Mouse (Mus musculus) G1E (cell line): ENCODE data around the gene Antxr2. TPM values are rescaled to one million over a fixed set of nuclear protein-coding genes. Genes with fewer than 3 reads are reported as not detected.

Experiments
- ATAC-seq: 2 replicates; pipeline ENCODE4 v1.8.0; 2016; ENCODE audit warnings: mild to moderate bottlenecking; ENCODE audit not compliant: insufficient number of reproducible peaks, poor library complexity, low FRiP score, severe bottlenecking; ENCODE audit errors: extremely low read depth
- DNase-seq: peaks from one replicate; pipeline ENCODE4 v3.0.0; 2012; ENCODE audit warnings: low spot score
- H3K27me3 ChIP-seq: 2 replicates; pipeline ENCODE4 v1.6.1; 2012; ENCODE audit warnings: mild to moderate bottlenecking, low read length, inconsistent platforms; ENCODE audit not compliant: insufficient read depth
- H3K36me3 ChIP-seq: replicated peaks from 2 replicates; pipeline ENCODE3; 2012; ENCODE audit warnings: mild to moderate bottlenecking, inconsistent platforms
- H3K4me1 ChIP-seq: 2 replicates; pipeline ENCODE4 v1.6.1; 2012; ENCODE audit warnings: low read depth, low read length, inconsistent platforms, mixed read lengths; ENCODE audit not compliant: insufficient read depth
- H3K4me3 ChIP-seq: 2 replicates; pipeline ENCODE4 v1.5.1; 2012; ENCODE audit warnings: low read depth, mild to moderate bottlenecking, inconsistent platforms, low read length, moderate library complexity, mixed read lengths
- H3K9me3 ChIP-seq: replicated peaks from 2 replicates; pipeline ENCODE4 v1.6.1; 2012; ENCODE audit warnings: inconsistent platforms
- CTCF ChIP-seq: IDR thresholded peaks from 2 replicates; pipeline ENCODE4 v1.5.1; 2012; ENCODE audit warnings: low read depth, low read length, inconsistent platforms, mixed read lengths
- GATA1 ChIP-seq: IDR thresholded peaks from 2 replicates; pipeline ENCODE4 v1.6.1; 2012; ENCODE audit warnings: borderline replicate concordance, low read length, inconsistent platforms, mixed read lengths
- GATA2 ChIP-seq: IDR thresholded peaks from 2 replicates; pipeline ENCODE4 v1.6.1; 2012; ENCODE audit warnings: low read depth, low read length, inconsistent platforms, borderline replicate concordance
- POLR2AphosphoS5 ChIP-seq: IDR thresholded peaks from 2 replicates; pipeline ENCODE4 v1.6.1; 2012; ENCODE audit warnings: low read depth, low read length, inconsistent platforms; ENCODE audit not compliant: insufficient replicate concordance
- TAL1 ChIP-seq: conservative IDR thresholded peaks from 2 replicates; pipeline ENCODE4 v1.6.1; 2012; ENCODE audit warnings: low read depth, low read length, inconsistent platforms, mixed read lengths
- polyA plus RNA-seq: library from polyadenylated mRNA; stranded (reverse); fragments of >175 nt; gene quantifications from 2 replicates; pipeline ENCODE4 v1.2.3, GENCODE M21; 2012
- total RNA-seq, 2 experiments: library from RNA; stranded (forward) in 1 of 2; stranded (reverse) in 1 of 2; fragments of 200-1000 nt in 1 of 2; fragments of >200 nt in 1 of 2; fragmentation: Nextera tagmentation in 1 of 2; gene quantifications; 2 replicates each; pipeline ENCODE4 v1.2.3; 2014 to 2017

Antxr2 gene
- total and polyA plus RNA-seq, 3 experiments: 0.05 TPM; not detected in 2

- no peaks in the 10 kb centered on the region for H3K4me1 ChIP-seq
- ATAC-seq (no peak), DNase-seq (no peak)
- H3K9me3 ChIP-seq: peaks cover 20% of the 10 kb centered on the region
- H3K36me3 ChIP-seq: no peaks in the 10 kb centered on the region
- TF ChIP-seq GATA2 (no peak), TAL1 (no peak), POLR2AphosphoS5 (no peak), CTCF (no peak), GATA1 (no peak)
- H3K27me3 ChIP-seq: no peaks in the 10 kb centered on the region
- H3K4me3 ChIP-seq: no peak overlapping the region
Measured at GRCm38 (mm10) chr5:97906537-97907266, 124.1 kb downstream of the Antxr2 start.

GRCm38 (mm10) chr5:97905856-97906255 lies 125.0 kb downstream of the Antxr2 start:
- DNase-seq (no peak), ATAC-seq (no peak)
- Histone ChIP-seq H3K4me1 (no peaks in the 10 kb centered on the region), H3K9me3 (peaks cover 24% of the 10 kb centered on the region), H3K4me3 (no peak overlapping the region), H3K27me3 (no peaks in the 10 kb centered on the region), H3K36me3 (no peaks in the 10 kb centered on the region)
- TF ChIP-seq CTCF (no peak), POLR2AphosphoS5 (no peak), GATA1 (no peak), GATA2 (no peak), TAL1 (no peak)

GRCm38 (mm10) chr5:97901096-97901495 lies 129.7 kb downstream of the Antxr2 start:
- Histone ChIP-seq H3K9me3 (peaks cover 16% of the 10 kb centered on the region), H3K4me1 (no peaks in the 10 kb centered on the region), H3K4me3 (no peak overlapping the region), H3K36me3 (no peaks in the 10 kb centered on the region), H3K27me3 (no peaks in the 10 kb centered on the region)
- TF ChIP-seq GATA1 (no peak), TAL1 (no peak), CTCF (no peak), POLR2AphosphoS5 (no peak), GATA2 (no peak)
- ATAC-seq: no peak
- no peak for DNase-seq

- Histone ChIP-seq H3K27me3 (no peaks in the 10 kb centered on the region), H3K4me3 (no peak overlapping the region), H3K4me1 (no peaks in the 10 kb centered on the region), H3K36me3 (no peaks in the 10 kb centered on the region), H3K9me3 (peaks cover 15% of the 10 kb centered on the region)
- ATAC-seq: no peak
- no peak for DNase-seq
- no peak for TF ChIP-seq GATA1
- TF ChIP-seq CTCF: no peak
- TF ChIP-seq GATA2: no peak
- TF ChIP-seq TAL1: no peak
- no peak for TF ChIP-seq POLR2AphosphoS5
Measured at GRCm38 (mm10) chr5:97899321-97899720, 131.5 kb downstream of the Antxr2 start.

- Histone ChIP-seq H3K27me3 (no peaks in the 10 kb centered on the region), H3K9me3 (0 out of 2 replicates have a peak, but pooled peaks cover 11% of the 10 kb centered on the region), H3K4me3 (no peak overlapping the region), H3K4me1 (no peaks in the 10 kb centered on the region), H3K36me3 (no peaks in the 10 kb centered on the region)
- DNase-seq (no peak), ATAC-seq (no peak)
- no peak for TF ChIP-seq CTCF
Measured at GRCm38 (mm10) chr5:97885427-97885826, 145.4 kb downstream of the Antxr2 start.

- no peaks in the 10 kb centered on the region for H3K36me3 ChIP-seq
- H3K27me3 ChIP-seq: no peaks in the 10 kb centered on the region
- no peaks in the 10 kb centered on the region for H3K4me1 ChIP-seq
- DNase-seq: no peak
- H3K9me3 ChIP-seq: 0 out of 2 replicates have a peak, but pooled peaks cover 11% of the 10 kb centered on the region
- TF ChIP-seq CTCF: no peak
- TF ChIP-seq POLR2AphosphoS5: no peak
- TF ChIP-seq GATA2: no peak
- TF ChIP-seq GATA1: no peak
- no peak for TF ChIP-seq TAL1
- H3K4me3 ChIP-seq: no peak overlapping the region
- no peak for ATAC-seq
Measured at GRCm38 (mm10) chr5:97884110-97884509, 146.7 kb downstream of the Antxr2 start.
